Mouse (Mus musculus): ENCODE data around the gene Phc3. TPM values are rescaled to one million over a fixed set of nuclear protein-coding genes. Genes with fewer than 3 reads are reported as not detected.

Gene Phc3
- total and polyA plus RNA-seq, 3 experiments: 3.2 to 11.4 TPM; not detected in 1

GRCm38 (mm10) chr3:30995283-30995898 lies 26.2 kb upstream of the Phc3 start, which contains the start of gene Prkci:
Prkci (plus strand) TSS chr3:30995747.
- no peaks in the 10 kb centered on the region for H3K27me3 ChIP-seq (ENCODE audit: control insufficient read depth in 1 of 2, insufficient read depth in 2 of 2, low read length in 2 of 2)
- H3K79me2 ChIP-seq (ENCODE audit: control insufficient read depth, insufficient read depth, low read length, poor library complexity): peaks cover 1% of the 10 kb centered on the region; the same call in 1 of the 2 replicates
- 0 out of 4 replicates have a peak, but pooled peaks cover 2 to 4% of the 10 kb centered on the region in 2 experiments for H3K4me1 ChIP-seq (ENCODE audit: control insufficient read depth in 1 of 2, insufficient read depth in 2 of 2, low read length in 2 of 2)
- peaks cover 0 to 8% of the 10 kb centered on the region in 2 experiments; a peak in 2 of 4 replicates for H3K36me3 ChIP-seq (ENCODE audit: control insufficient read depth in 1 of 2, insufficient read depth in 2 of 2, low read length in 2 of 2)
- peak; percentile 48; the same call in 1 of the 2 replicates for TF ChIP-seq POLR2AphosphoS2 (IDR thresholded peaks at IDR 0.05; ENCODE audit: low read length)
- peak; percentile 5 for TF ChIP-seq MXI1 (IDR thresholded peaks at IDR 0.05; ENCODE audit: low read depth, low read length)
- TF ChIP-seq NELFE (IDR thresholded peaks at IDR 0.05; ENCODE audit: low read depth, low read length): peak; percentile 53
- 0 out of 2 replicates have a peak, but pooled peaks have one; percentile 19 for TF ChIP-seq MYC (IDR thresholded peaks at IDR 0.05; ENCODE audit: low read depth, low read length)
- no peak for TF ChIP-seq NRF1 (IDR thresholded peaks at IDR 0.05; ENCODE audit: insufficient read depth, low read depth, low read length, poor library complexity, severe bottlenecking)
- peak; percentile 98 for TF ChIP-seq HCFC1 (IDR thresholded peaks at IDR 0.05; ENCODE audit: low read depth, low read length)
- peak; percentile 84 for TF ChIP-seq KAT2A (conservative IDR thresholded peaks at IDR 0.05; ENCODE audit: low read depth, low read length)
- TF ChIP-seq MAX (IDR thresholded peaks at IDR 0.05; ENCODE audit: low read length): no peak
- TF ChIP-seq TBP (IDR thresholded peaks at IDR 0.05; ENCODE audit: low read depth, low read length): peak; percentile 26; the same call in 1 of the 2 replicates
- peak in 1 of 2 experiments; percentile 71; a peak in 2 of 4 replicates for TF ChIP-seq POLR2A (IDR thresholded peaks at IDR 0.05; ENCODE audit: control insufficient read depth in 1 of 2, insufficient read depth in 1 of 2, low read depth in 1 of 2, low read length in 2 of 2, poor library complexity in 1 of 2)
- peak; percentile 100 for TF ChIP-seq CHD1 (IDR thresholded peaks at IDR 0.05; ENCODE audit: low read depth, low read length)
- TF ChIP-seq CTCF (IDR thresholded peaks at IDR 0.05 in 2 of 3, conservative IDR thresholded peaks at IDR 0.05 in 1 of 3; ENCODE audit: control insufficient read depth in 1 of 3, insufficient read depth in 1 of 3, low read depth in 2 of 3, low read length in 3 of 3, poor library complexity in 1 of 3, severe bottlenecking in 1 of 3): no peak
- peak; percentile 80 for TF ChIP-seq SIN3A (IDR thresholded peaks at IDR 0.05; ENCODE audit: low read length)
- no peak for TF ChIP-seq SMC3 (IDR thresholded peaks at IDR 0.05; ENCODE audit: low read depth, low read length)
- peak; percentile 73; the same call in 1 of the 2 replicates for TF ChIP-seq E2F4 (IDR thresholded peaks at IDR 0.05; ENCODE audit: borderline replicate concordance, low read depth, low read length)
- peak; percentile 98 for TF ChIP-seq ELF1 (IDR thresholded peaks at IDR 0.05; ENCODE audit: low read depth, low read length)
- H3K4me3 ChIP-seq (ENCODE audit: control insufficient read depth in 1 of 2, insufficient read depth in 1 of 2, low read depth in 2 of 2, low read length in 2 of 2): peak within 1 kb of the TSS; percentile 75 to 77
- peak within 1 kb of the TSS; percentile 51; the same call in 1 of the 2 replicates for H3K27ac ChIP-seq (ENCODE audit: control insufficient read depth, low read depth, low read length)
- H3K9ac ChIP-seq (ENCODE audit: control insufficient read depth, low read depth, low read length, poor library complexity, severe bottlenecking): peak within 1 kb of the TSS; percentile 80
- H3K9me3 ChIP-seq (replicated peaks; ENCODE audit: insufficient read depth, low read length): no peaks in the 10 kb centered on the region
- peak; percentile 95 for DNase-seq (ENCODE audit: low read depth, low spot score)

- Histone ChIP-seq H3K4me1 (ENCODE audit: control insufficient read depth in 1 of 2, insufficient read depth in 2 of 2, low read length in 2 of 2) (0 out of 4 replicates have a peak, but pooled peaks cover 2 to 4% of the 10 kb centered on the region in 2 experiments), H3K27me3 (ENCODE audit: control insufficient read depth in 1 of 2, insufficient read depth in 2 of 2, low read length in 2 of 2) (no peaks in the 10 kb centered on the region), H3K9ac (ENCODE audit: control insufficient read depth, low read depth, low read length, poor library complexity, severe bottlenecking) (peak overlapping the region; percentile 80), H3K9me3 (replicated peaks; ENCODE audit: insufficient read depth, low read length) (no peaks in the 10 kb centered on the region), H3K79me2 (ENCODE audit: control insufficient read depth, insufficient read depth, low read length, poor library complexity) (peaks cover 1% of the 10 kb centered on the region; the same call in 1 of the 2 replicates), H3K4me3 (ENCODE audit: control insufficient read depth in 1 of 2, insufficient read depth in 1 of 2, low read depth in 2 of 2, low read length in 2 of 2) (peak overlapping the region; percentile 65 to 75), H3K36me3 (ENCODE audit: control insufficient read depth in 1 of 2, insufficient read depth in 2 of 2, low read length in 2 of 2) (peaks cover 0 to 8% of the 10 kb centered on the region in 2 experiments; a peak in 2 of 4 replicates), H3K27ac (ENCODE audit: control insufficient read depth, low read depth, low read length) (no peak overlapping the region)
- peak; percentile 38 for DNase-seq (ENCODE audit: low read depth, low spot score)
- TF ChIP-seq MAFK (IDR thresholded peaks at IDR 0.05; ENCODE audit: borderline replicate concordance, low read depth, low read length) (no peak), TCF12 (IDR thresholded peaks at IDR 0.05; ENCODE audit: low read depth, low read length) (no peak), POLR2AphosphoS2 (IDR thresholded peaks at IDR 0.05; ENCODE audit: low read length) (no peak), ZC3H11A (IDR thresholded peaks at IDR 0.05; ENCODE audit: low read depth, low read length) (no peak), GATA1 (IDR thresholded peaks at IDR 0.05; ENCODE audit: low read depth, low read length) (no peak), ZNF384 (IDR thresholded peaks at IDR 0.05; ENCODE audit: low read depth, low read length) (no peak), MEF2A (IDR thresholded peaks at IDR 0.05; ENCODE audit: extremely low read depth, insufficient replicate concordance, low read depth, low read length, poor library complexity, severe bottlenecking) (no peak), UBTF (IDR thresholded peaks at IDR 0.05; ENCODE audit: borderline replicate concordance, insufficient read depth, low read depth, low read length) (no peak), MYC (IDR thresholded peaks at IDR 0.05; ENCODE audit: low read depth, low read length) (no peak), ZMIZ1 (IDR thresholded peaks at IDR 0.05; ENCODE audit: low read depth, low read length) (0 out of 2 replicates have a peak, but pooled peaks have one; percentile 36), POLR2A (IDR thresholded peaks at IDR 0.05; ENCODE audit: control insufficient read depth in 1 of 2, insufficient read depth in 1 of 2, low read depth in 1 of 2, low read length in 2 of 2, poor library complexity in 1 of 2) (no peak), HCFC1 (IDR thresholded peaks at IDR 0.05; ENCODE audit: low read depth, low read length) (no peak), SMC3 (IDR thresholded peaks at IDR 0.05; ENCODE audit: low read depth, low read length) (no peak), GABPA (IDR thresholded peaks at IDR 0.05; ENCODE audit: low read depth, low read length) (no peak), ELF1 (IDR thresholded peaks at IDR 0.05; ENCODE audit: low read depth, low read length) (no peak), MAX (IDR thresholded peaks at IDR 0.05; ENCODE audit: low read length) (0 out of 2 replicates have a peak, but pooled peaks have one; percentile 16), BHLHE40 (IDR thresholded peaks at IDR 0.05; ENCODE audit: borderline replicate concordance, low read depth, low read length) (no peak), CTCF (IDR thresholded peaks at IDR 0.05 in 2 of 3, conservative IDR thresholded peaks at IDR 0.05 in 1 of 3; ENCODE audit: control insufficient read depth in 1 of 3, insufficient read depth in 1 of 3, low read depth in 2 of 3, low read length in 3 of 3, poor library complexity in 1 of 3, severe bottlenecking in 1 of 3) (no peak), MXI1 (IDR thresholded peaks at IDR 0.05; ENCODE audit: low read depth, low read length) (peak; percentile 67; the same call in 1 of the 2 replicates), SIN3A (IDR thresholded peaks at IDR 0.05; ENCODE audit: low read length) (no peak; the same call in 1 of the 2 replicates), NELFE (IDR thresholded peaks at IDR 0.05; ENCODE audit: low read depth, low read length) (no peak)
These were observed 25.6 kb upstream of the Phc3 start for GRCm38 (mm10) chr3:30994859-30995258.
